Mouse (Mus musculus) embryonic fibroblast, embryonic 13.5 days (primary cell): Measurements from ENCODE around the gene Zfp362.

Experiments
- CTCF ChIP-seq: IDR thresholded peaks from 2 replicates; pipeline ENCODE4 v1.5.1; 2011; ENCODE audit warnings: mild to moderate bottlenecking, control low read depth, low read length, moderate library complexity, borderline replicate concordance; ENCODE audit not compliant: insufficient read depth
- POLR2A ChIP-seq: IDR thresholded peaks from 2 replicates; pipeline ENCODE4 v1.6.1; 2011; ENCODE audit warnings: low read depth, mild to moderate bottlenecking, control low read depth, low read length, moderate library complexity

- TF ChIP-seq CTCF: no peak
- no peak for TF ChIP-seq POLR2A
These were observed 18.6 kb downstream of the Zfp362 start for GRCm38 (mm10) chr4:128787023-128787939.
